Mouse (Mus musculus) MEL (cell line): ENCODE results near the gene Myog. TPM values are rescaled to one million over a fixed set of nuclear protein-coding genes. Genes with fewer than 3 reads are reported as not detected.
"Not testable (repeated sequence)": the region's sequence is repeated elsewhere in the genome, so short reads cannot be mapped to it uniquely, and the experiment has no call there.

Source experiments
- DNase-seq: peaks from one replicate; pipeline ENCODE4 v3.0.0; 2011; ENCODE audit warnings: low read depth, low spot score
- H3K27ac ChIP-seq: 2 replicates; pipeline ENCODE4 v1.5.1; 2012; ENCODE audit warnings: low read depth, mild to moderate bottlenecking, control low read depth, low read length, moderate library complexity; ENCODE audit not compliant: control insufficient read depth
- H3K27me3 ChIP-seq, 2 experiments: fragments of 150-350 bp in 1 of 2; sonication (generic) in 1 of 2; 2 replicates each; pipeline ENCODE4 v1.6.1; 2012; ENCODE audit warnings: low read length in 2 of 2, mild to moderate bottlenecking in 2 of 2, improper control_type of control experiment in 1 of 2, moderate library complexity in 1 of 2; ENCODE audit not compliant: insufficient read depth in 2 of 2, control insufficient read depth in 1 of 2
- H3K36me3 ChIP-seq, 2 experiments: 2 replicates each; pipeline ENCODE4 v1.6.1; 2012 to 2014; ENCODE audit warnings: low read length in 2 of 2, improper control_type of control experiment in 1 of 2, inconsistent platforms in 1 of 2, mild to moderate bottlenecking in 1 of 2; ENCODE audit not compliant: insufficient read depth in 2 of 2, control insufficient read depth in 1 of 2
- H3K4me1 ChIP-seq, 2 experiments: fragments of 150-350 bp in 1 of 2; sonication (generic) in 1 of 2; 2 replicates each; pipeline ENCODE4 v1.6.1; 2012; ENCODE audit warnings: low read length in 2 of 2, improper control_type of control experiment in 1 of 2, mild to moderate bottlenecking in 1 of 2; ENCODE audit not compliant: insufficient read depth in 2 of 2, control insufficient read depth in 1 of 2
- H3K4me3 ChIP-seq, 2 experiments: fragments of 150-350 bp in 1 of 2; sonication (generic) in 1 of 2; 2 replicates each; pipeline ENCODE4 v1.5.1; 2012; ENCODE audit warnings: low read depth in 2 of 2, low read length in 2 of 2, mild to moderate bottlenecking in 2 of 2, moderate library complexity in 2 of 2, control low read depth in 1 of 2, improper control_type of control experiment in 1 of 2; ENCODE audit not compliant: control insufficient read depth in 1 of 2, insufficient read depth in 1 of 2
- H3K79me2 ChIP-seq: 2 replicates; pipeline ENCODE4 v1.6.1; 2012; ENCODE audit warnings: mild to moderate bottlenecking, low read length, moderate library complexity; ENCODE audit not compliant: control insufficient read depth, poor library complexity, insufficient read depth
- H3K9ac ChIP-seq: 2 replicates; pipeline ENCODE4 v1.6.1; 2012; ENCODE audit warnings: low read depth, mild to moderate bottlenecking, control low read depth, low read length, moderate library complexity; ENCODE audit not compliant: control insufficient read depth, poor library complexity, severe bottlenecking
- H3K9me3 ChIP-seq: fragments of 150-350 bp; sonication (generic); replicated peaks from 2 replicates; pipeline ENCODE4 v1.6.1; 2012; ENCODE audit warnings: mild to moderate bottlenecking, low read length, improper control_type of control experiment, moderate library complexity; ENCODE audit not compliant: insufficient read depth
- CTCF ChIP-seq, 3 experiments: IDR thresholded peaks in 2 of 3; conservative IDR thresholded peaks in 1 of 3; 2 replicates each; pipeline ENCODE4 v1.5.1; 2011 to 2012; ENCODE audit warnings: low read length in 3 of 3, low read depth in 2 of 3, mild to moderate bottlenecking in 2 of 3, improper control_type of control experiment in 1 of 3, inconsistent platforms in 1 of 3, mixed read lengths in 1 of 3, moderate library complexity in 1 of 3; ENCODE audit not compliant: control insufficient read depth in 1 of 3, insufficient read depth in 1 of 3, poor library complexity in 1 of 3, severe bottlenecking in 1 of 3
- E2F4 ChIP-seq: IDR thresholded peaks from 2 replicates; pipeline ENCODE4 v1.6.1; 2011; ENCODE audit warnings: low read depth, low read length, improper control_type of control experiment, borderline replicate concordance
- EP300 ChIP-seq, 2 experiments: IDR thresholded peaks; 2 replicates each; pipeline ENCODE4 v1.6.1; 2011; ENCODE audit warnings: improper control_type of control experiment in 2 of 2, low read length in 2 of 2, low read depth in 1 of 2, mild to moderate bottlenecking in 1 of 2
- GABPA ChIP-seq: IDR thresholded peaks from 2 replicates; pipeline ENCODE4 v1.6.1; 2012; ENCODE audit warnings: low read depth, mild to moderate bottlenecking, inconsistent platforms, low read length, improper control_type of control experiment, moderate library complexity
- GATA1 ChIP-seq: IDR thresholded peaks from 2 replicates; pipeline ENCODE4 v1.6.1; 2011; ENCODE audit warnings: low read depth, low read length, improper control_type of control experiment
- KAT2A ChIP-seq: conservative IDR thresholded peaks from 2 replicates; pipeline ENCODE4 v1.6.1; 2012; ENCODE audit warnings: low read depth, low read length, improper control_type of control experiment, inconsistent platforms
- MAFK ChIP-seq: IDR thresholded peaks from 2 replicates; pipeline ENCODE4 v1.6.1; 2011; ENCODE audit warnings: low read depth, mild to moderate bottlenecking, low read length, improper control_type of control experiment, borderline replicate concordance
- MYC ChIP-seq: IDR thresholded peaks from 2 replicates; pipeline ENCODE4 v1.6.1; 2011; ENCODE audit warnings: low read depth, mild to moderate bottlenecking, low read length, improper control_type of control experiment, moderate library complexity
- POLR2AphosphoS2 ChIP-seq: IDR thresholded peaks from 2 replicates; pipeline ENCODE4 v1.6.1; 2011; ENCODE audit warnings: low read length, improper control_type of control experiment
- RAD21 ChIP-seq: IDR thresholded peaks from 2 replicates; pipeline ENCODE4 v1.6.1; 2011; ENCODE audit warnings: mild to moderate bottlenecking, low read depth, low read length, improper control_type of control experiment
- USF2 ChIP-seq, 2 experiments: IDR thresholded peaks; 2 replicates each; pipeline ENCODE4 v1.6.1; 2011 to 2012; ENCODE audit warnings: improper control_type of control experiment in 2 of 2, low read length in 2 of 2, borderline replicate concordance in 1 of 2, inconsistent platforms in 1 of 2, low read depth in 1 of 2, mild to moderate bottlenecking in 1 of 2; ENCODE audit not compliant: insufficient read depth in 1 of 2
- ZMIZ1 ChIP-seq: IDR thresholded peaks from 2 replicates; pipeline ENCODE4 v1.6.1; 2012; ENCODE audit warnings: low read depth, mild to moderate bottlenecking, inconsistent platforms, low read length, improper control_type of control experiment, moderate library complexity
- ZNF384 ChIP-seq: IDR thresholded peaks from 2 replicates; pipeline ENCODE4 v1.6.1; 2012; ENCODE audit warnings: low read depth, mild to moderate bottlenecking, inconsistent platforms, low read length, improper control_type of control experiment
- polyA plus RNA-seq, 2 experiments: library from polyadenylated mRNA; stranded (reverse) in 1 of 2; unstranded in 1 of 2; fragments of >175 nt in 1 of 2; fragments of >200 nt in 1 of 2; gene quantifications; 2 replicates each; pipeline versions ENCODE4 v1.2.1 to v1.2.4; 2012; ENCODE audit warnings: low replicate concordance in 2 of 2, low read depth in 1 of 2; ENCODE audit not compliant: insufficient read length in 2 of 2, insufficient read depth in 1 of 2, missing spikeins in 1 of 2
- total RNA-seq: library from RNA; depleted of rRNA; stranded (reverse); fragments of 300-350 nt; gene quantifications from 2 replicates; pipeline ENCODE4 v1.2.3, GENCODE M21; 2012

The Myog gene
- total and polyA plus RNA-seq, 3 experiments = not detected

GRCm38 (mm10) chr1:134245004-134245717 is 44.6 kb upstream of the Myog start:
- peaks cover 0 to 3% of the 10 kb centered on the region in 2 experiments; a peak in 1 of 4 replicates for H3K4me1 ChIP-seq
- DNase-seq = no peak
- H3K79me2 ChIP-seq = no peaks in the 10 kb centered on the region
- no peaks in the 10 kb centered on the region for H3K9me3 ChIP-seq
- no peak overlapping the region for H3K4me3 ChIP-seq
- no peaks in the 10 kb centered on the region for H3K36me3 ChIP-seq
- no peak overlapping the region for H3K27ac ChIP-seq
- TF ChIP-seq KAT2A (no peak), ZNF384 (no peak), ZMIZ1 (no peak), MAFK (no peak), MYC (no peak), CTCF (IDR thresholded peaks at IDR 0.05 in 2 of 3, conservative IDR thresholded peaks at IDR 0.05 in 1 of 3; ENCODE audit: control insufficient read depth in 1 of 3, insufficient read depth in 1 of 3, low read depth in 2 of 3, low read length in 3 of 3, poor library complexity in 1 of 3, severe bottlenecking in 1 of 3) (no peak), POLR2AphosphoS2 (no peak), RAD21 (no peak), GABPA (no peak), E2F4 (no peak)
- H3K9ac ChIP-seq = no peak overlapping the region
- peaks cover 0 to 2% of the 10 kb centered on the region in 2 experiments; a peak in 2 of 4 replicates for H3K27me3 ChIP-seq

DNA sequence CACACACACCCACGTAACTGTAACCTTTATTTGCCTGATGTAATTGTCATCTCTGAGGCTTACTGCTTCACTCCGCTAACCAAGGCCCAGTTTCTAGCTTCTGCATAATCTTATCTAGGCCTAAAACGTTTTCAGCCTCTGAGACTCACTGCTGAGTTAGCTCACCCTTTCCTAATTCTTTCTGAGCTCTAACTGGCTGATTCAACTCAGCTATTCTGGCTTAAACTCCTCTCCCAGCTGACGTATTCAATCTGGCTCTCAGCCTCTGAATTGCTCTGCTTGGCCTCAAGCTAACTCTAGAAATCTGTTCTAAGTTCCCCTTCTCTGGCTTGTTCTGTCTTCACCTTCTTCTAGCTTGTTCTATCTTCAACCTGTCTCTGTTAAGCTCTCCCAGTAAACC is 43.2 kb upstream of the Myog start:
- TF ChIP-seq GATA1 (0 out of 2 replicates have a peak, but pooled peaks have one; percentile 15), EP300 (IDR thresholded peaks at IDR 0.05; ENCODE audit: low read depth in 1 of 2, low read length in 2 of 2) (no peak), USF2 (IDR thresholded peaks at IDR 0.05; ENCODE audit: borderline replicate concordance in 1 of 2, insufficient read depth in 1 of 2, low read depth in 1 of 2, low read length in 2 of 2) (no peak)
- Histone ChIP-seq H3K9ac (no peak overlapping the region), H3K9me3 (no peaks in the 10 kb centered on the region), H3K79me2 (no peaks in the 10 kb centered on the region), H3K27ac (no peak overlapping the region), H3K4me1 (peaks cover 0 to 3% of the 10 kb centered on the region in 2 experiments; a peak in 1 of 4 replicates), H3K4me3 (no peak overlapping the region), H3K27me3 (peaks cover 0 to 2% of the 10 kb centered on the region in 2 experiments; a peak in 2 of 4 replicates), H3K36me3 (no peaks in the 10 kb centered on the region)
- DNase-seq = peak; percentile 55

GRCm38 (mm10) chr1:134249681-134250080 is 40.1 kb upstream of the Myog start:
- H3K4me1 ChIP-seq, DNase-seq, H3K9me3 ChIP-seq, H3K27me3 ChIP-seq, H3K9ac ChIP-seq, H3K36me3 ChIP-seq, H3K27ac ChIP-seq, H3K79me2 ChIP-seq, H3K4me3 ChIP-seq: not testable (repeated sequence)
